Mouse (Mus musculus): ENCODE measurements around the gene Nek11. TPM values are rescaled to one million over a fixed set of nuclear protein-coding genes. Genes with fewer than 3 reads are reported as not detected.

The Nek11 gene
- total and polyA plus RNA-seq, 3 experiments: 0.25 TPM; not detected in 2

GRCm38 (mm10) chr9:105252349-105253041 lies 142.8 kb downstream of the Nek11 start:
- no peak overlapping the region for H3K27ac ChIP-seq
- no peak for TF ChIP-seq EP300 (IDR thresholded peaks at IDR 0.05; ENCODE audit: insufficient read depth, low read depth, low read length)
- no peak for TF ChIP-seq POLR2A (IDR thresholded peaks at IDR 0.05; ENCODE audit: insufficient read depth, low read depth, low read length)
- TF ChIP-seq CTCF (IDR thresholded peaks at IDR 0.05): no peak
- no peaks in the 10 kb centered on the region for H3K4me1 ChIP-seq (ENCODE audit: control insufficient read depth, insufficient read depth, low read length)
- intact Hi-C loops (cut with DNase I): no loop called here
- no peaks in the 10 kb centered on the region for H3K79me2 ChIP-seq (replicated peaks; ENCODE audit: control insufficient read depth, insufficient read depth, low read length)
- no peak overlapping the region for H3K4me3 ChIP-seq
- no peaks in the 10 kb centered on the region for H3K27me3 ChIP-seq (ENCODE audit: control insufficient read depth, insufficient read depth, low read length)
- no peak for DNase-seq
- no peak overlapping the region for H3K9ac ChIP-seq (ENCODE audit: low read depth, low read length)
- 63% methylated on average over 4 of the region's 4 CpGs for WGBS
- no peaks in the 10 kb centered on the region for H3K36me3 ChIP-seq (ENCODE audit: control insufficient read depth, insufficient read depth, low read length)

GRCm38 (mm10) chr9:105251256-105251655 lies 144.1 kb downstream of the Nek11 start:
- intact Hi-C loops (cut with DNase I): no loop called here
- WGBS: 84% methylated on average over 4 of the region's 4 CpGs
- no peaks in the 10 kb centered on the region for H3K79me2 ChIP-seq (replicated peaks; ENCODE audit: control insufficient read depth, insufficient read depth, low read length)

GRCm38 (mm10) chr9:105244024-105244423 lies 151.3 kb downstream of the Nek11 start:
- no peak for TF ChIP-seq EP300 (IDR thresholded peaks at IDR 0.05; ENCODE audit: insufficient read depth, low read depth, low read length)
- no peak for TF ChIP-seq CTCF (IDR thresholded peaks at IDR 0.05)
- TF ChIP-seq POLR2A (IDR thresholded peaks at IDR 0.05; ENCODE audit: insufficient read depth, low read depth, low read length): no peak
- DNase-seq: no peak
- Histone ChIP-seq H3K27ac (no peak overlapping the region), H3K9ac (ENCODE audit: low read depth, low read length) (no peak overlapping the region), H3K27me3 (ENCODE audit: control insufficient read depth, insufficient read depth, low read length) (no peaks in the 10 kb centered on the region), H3K4me1 (ENCODE audit: control insufficient read depth, insufficient read depth, low read length) (no peaks in the 10 kb centered on the region), H3K4me3 (no peak overlapping the region), H3K79me2 (replicated peaks; ENCODE audit: control insufficient read depth, insufficient read depth, low read length) (no peaks in the 10 kb centered on the region), H3K36me3 (ENCODE audit: control insufficient read depth, insufficient read depth, low read length) (no peaks in the 10 kb centered on the region)
- 33% methylated on average over 5 of the region's 5 CpGs for WGBS
- intact Hi-C loops (cut with DNase I): no loop called here

More at GRCm38 (mm10) chr9:105251256-105251655, 144.1 kb downstream of the Nek11 start:
- TF ChIP-seq EP300 (IDR thresholded peaks at IDR 0.05; ENCODE audit: insufficient read depth, low read depth, low read length): no peak
- no peak for TF ChIP-seq POLR2A (IDR thresholded peaks at IDR 0.05; ENCODE audit: insufficient read depth, low read depth, low read length)
- TF ChIP-seq CTCF (IDR thresholded peaks at IDR 0.05): no peak
- no peak overlapping the region for H3K4me3 ChIP-seq
- H3K36me3 ChIP-seq (ENCODE audit: control insufficient read depth, insufficient read depth, low read length): no peaks in the 10 kb centered on the region
- H3K27ac ChIP-seq: no peak overlapping the region
- no peaks in the 10 kb centered on the region for H3K4me1 ChIP-seq (ENCODE audit: control insufficient read depth, insufficient read depth, low read length)
- DNase-seq: no peak
- no peaks in the 10 kb centered on the region for H3K27me3 ChIP-seq (ENCODE audit: control insufficient read depth, insufficient read depth, low read length)
- no peak overlapping the region for H3K9ac ChIP-seq (ENCODE audit: low read depth, low read length)

- H3K36me3 ChIP-seq (ENCODE audit: control insufficient read depth, insufficient read depth, low read length): no peaks in the 10 kb centered on the region
- no peak for TF ChIP-seq POLR2A (IDR thresholded peaks at IDR 0.05; ENCODE audit: insufficient read depth, low read depth, low read length)
- no peak for TF ChIP-seq EP300 (IDR thresholded peaks at IDR 0.05; ENCODE audit: insufficient read depth, low read depth, low read length)
- TF ChIP-seq CTCF (IDR thresholded peaks at IDR 0.05): no peak
- H3K4me1 ChIP-seq (ENCODE audit: control insufficient read depth, insufficient read depth, low read length): no peaks in the 10 kb centered on the region
- WGBS: 40% methylated on average over 4 of the region's 4 CpGs
- no peaks in the 10 kb centered on the region for H3K79me2 ChIP-seq (replicated peaks; ENCODE audit: control insufficient read depth, insufficient read depth, low read length)
- H3K27ac ChIP-seq: no peak overlapping the region
- H3K27me3 ChIP-seq (ENCODE audit: control insufficient read depth, insufficient read depth, low read length): no peaks in the 10 kb centered on the region
- no peak for DNase-seq
- no peak overlapping the region for H3K4me3 ChIP-seq
- no peak overlapping the region for H3K9ac ChIP-seq (ENCODE audit: low read depth, low read length)
- intact Hi-C loops (cut with DNase I): no loop called here
These were observed 180.9 kb downstream of the Nek11 start for GRCm38 (mm10) chr9:105214434-105214833.

- no peak for DNase-seq
- Histone ChIP-seq H3K36me3 (ENCODE audit: control insufficient read depth, insufficient read depth, low read length) (no peaks in the 10 kb centered on the region), H3K27me3 (ENCODE audit: control insufficient read depth, insufficient read depth, low read length) (no peaks in the 10 kb centered on the region), H3K4me1 (ENCODE audit: control insufficient read depth, insufficient read depth, low read length) (no peaks in the 10 kb centered on the region), H3K4me3 (no peak overlapping the region), H3K79me2 (replicated peaks; ENCODE audit: control insufficient read depth, insufficient read depth, low read length) (no peaks in the 10 kb centered on the region), H3K9ac (ENCODE audit: low read depth, low read length) (no peak overlapping the region), H3K27ac (no peak overlapping the region)
- 81% methylated on average over 1 of the region's 1 CpGs for WGBS
- intact Hi-C loops (cut with DNase I): no loop called here
- TF ChIP-seq POLR2A (IDR thresholded peaks at IDR 0.05; ENCODE audit: insufficient read depth, low read depth, low read length): no peak
- no peak for TF ChIP-seq EP300 (IDR thresholded peaks at IDR 0.05; ENCODE audit: insufficient read depth, low read depth, low read length)
- no peak for TF ChIP-seq CTCF (IDR thresholded peaks at IDR 0.05)
These were observed 195.0 kb downstream of the Nek11 start for GRCm38 (mm10) chr9:105200305-105200704.

GRCm38 (mm10) chr9:105186725-105187124 lies 208.6 kb downstream of the Nek11 start:
- H3K4me1 ChIP-seq (ENCODE audit: control insufficient read depth, insufficient read depth, low read length): no peaks in the 10 kb centered on the region
- no peak for DNase-seq
- H3K4me3 ChIP-seq: no peak overlapping the region
- TF ChIP-seq CTCF (IDR thresholded peaks at IDR 0.05) (no peak), POLR2A (IDR thresholded peaks at IDR 0.05; ENCODE audit: insufficient read depth, low read depth, low read length) (no peak), EP300 (IDR thresholded peaks at IDR 0.05; ENCODE audit: insufficient read depth, low read depth, low read length) (no peak)
- H3K79me2 ChIP-seq (replicated peaks; ENCODE audit: control insufficient read depth, insufficient read depth, low read length): no peaks in the 10 kb centered on the region
- H3K36me3 ChIP-seq (ENCODE audit: control insufficient read depth, insufficient read depth, low read length): no peaks in the 10 kb centered on the region
- intact Hi-C loops (cut with DNase I): no loop called here
- H3K9ac ChIP-seq (ENCODE audit: low read depth, low read length): no peak overlapping the region
- H3K27ac ChIP-seq: no peak overlapping the region
- H3K27me3 ChIP-seq (ENCODE audit: control insufficient read depth, insufficient read depth, low read length): no peaks in the 10 kb centered on the region
- 36% methylated on average over 3 of the region's 3 CpGs for WGBS

Data from heart, adult 2 months (tissue).